Mouse (Mus musculus): Measurements from ENCODE around the gene Ptprd.

DNA sequence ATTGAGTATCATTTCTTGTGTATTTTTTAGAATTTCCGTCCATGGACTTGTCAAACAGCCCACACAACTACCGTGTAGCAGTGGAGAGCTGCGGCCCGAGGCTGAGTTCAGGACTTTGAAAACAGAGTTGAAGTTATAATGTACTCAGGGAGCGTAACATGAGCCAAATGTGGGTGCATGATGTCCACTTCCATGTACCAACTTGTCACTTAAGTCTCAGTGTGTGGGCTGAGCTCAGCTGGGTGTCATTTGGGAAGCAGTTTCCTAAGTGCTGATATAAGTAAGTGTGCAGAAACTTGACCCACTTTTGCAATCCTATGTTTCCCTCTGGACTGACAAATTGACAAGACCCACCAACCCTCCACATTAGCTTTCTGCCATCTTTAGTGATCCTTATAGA lies 173.4 kb downstream of the Ptprd start:
- no peak for TF ChIP-seq USF1 (IDR thresholded peaks at IDR 0.05; ENCODE audit: low read depth, low read length)
- TF ChIP-seq SMC3 (IDR thresholded peaks at IDR 0.05; ENCODE audit: low read depth, low read length): no peak
- TF ChIP-seq MAFK (IDR thresholded peaks at IDR 0.05; ENCODE audit: borderline replicate concordance, low read depth, low read length): no peak
- TF ChIP-seq CTCF (IDR thresholded peaks at IDR 0.05 in 2 of 3, conservative IDR thresholded peaks at IDR 0.05 in 1 of 3; ENCODE audit: control insufficient read depth in 1 of 3, insufficient read depth in 1 of 3, low read depth in 2 of 3, low read length in 3 of 3, poor library complexity in 1 of 3, severe bottlenecking in 1 of 3): no peak
- TF ChIP-seq BHLHE40 (IDR thresholded peaks at IDR 0.05; ENCODE audit: borderline replicate concordance, low read depth, low read length): no peak
- no peak for TF ChIP-seq GATA1 (IDR thresholded peaks at IDR 0.05; ENCODE audit: low read depth, low read length)
- TF ChIP-seq HCFC1 (IDR thresholded peaks at IDR 0.05; ENCODE audit: low read depth, low read length): no peak
- TF ChIP-seq RCOR1 (IDR thresholded peaks at IDR 0.05; ENCODE audit: low read depth, low read length): no peak
- TF ChIP-seq NRF1 (IDR thresholded peaks at IDR 0.05; ENCODE audit: insufficient read depth, low read depth, low read length, poor library complexity, severe bottlenecking): no peak

All from MEL (cell line).